Mouse (Mus musculus) heart, postnatal 0 days (tissue): ENCODE measurements at regions not wholly inside any gene's neighbourhood (a gene's known extent, or its start where the extent isn't known, plus 50 kb on each side); places are given as distances from the start of the nearest gene placed in this dataset.

Source experiments
- ATAC-seq: fragments of 200-750 bp; cut with Nextera tagmentation; 2 replicates; pipeline ENCODE4 v1.8.0; 2017; ENCODE audit warnings: low read depth, moderate number of reproducible peaks, moderate library complexity; ENCODE audit not compliant: insufficient read depth
- DNase-seq: peaks from one replicate; pipeline ENCODE4 v3.0.0-alpha.2; 2016; ENCODE audit warnings: low spot score
- H3K27ac ChIP-seq: fragments of 300-500 bp; sonication (generic); 2 replicates; pipeline ENCODE4 v1.5.1; 2014; ENCODE audit warnings: low read depth, mild to moderate bottlenecking
- H3K27me3 ChIP-seq: fragments of 300-500 bp; sonication (generic); 2 replicates; pipeline ENCODE4 v1.6.1; 2014; ENCODE audit warnings: low read length, mixed read lengths; ENCODE audit not compliant: control insufficient read depth, insufficient read depth
- H3K36me3 ChIP-seq: fragments of 300-500 bp; sonication (generic); replicated peaks from 2 replicates; pipeline ENCODE4 v1.6.1; 2014; ENCODE audit warnings: low read length, mixed read lengths; ENCODE audit not compliant: control insufficient read depth, insufficient read depth
- H3K4me1 ChIP-seq: fragments of 300-500 bp; sonication (generic); 2 replicates; pipeline ENCODE4 v1.6.1; 2014; ENCODE audit warnings: antibody characterized with exemption; ENCODE audit not compliant: control insufficient read depth, insufficient read depth
- H3K4me2 ChIP-seq: fragments of 300-500 bp; sonication (generic); 2 replicates; pipeline ENCODE4 v1.6.1; 2014; ENCODE audit warnings: low read depth, mild to moderate bottlenecking, low read length, moderate library complexity
- H3K4me3 ChIP-seq: fragments of 300-500 bp; sonication (generic); 2 replicates; pipeline ENCODE4 v1.5.1; 2014; ENCODE audit warnings: low read depth, low read length
- H3K9ac ChIP-seq: fragments of 300-500 bp; sonication (generic); replicated peaks from 2 replicates; pipeline ENCODE4 v1.6.1; 2014; ENCODE audit warnings: low read depth, low read length, mixed read lengths
- H3K9me3 ChIP-seq: fragments of 300-500 bp; sonication (generic); replicated peaks from 2 replicates; pipeline ENCODE4 v1.6.1; 2016; ENCODE audit warnings: low read length; ENCODE audit not compliant: control insufficient read depth
- CTCF ChIP-seq: IDR thresholded peaks from 2 replicates; pipeline ENCODE4 v1.5.1; 2016; ENCODE audit warnings: antibody characterized with exemption, control low read depth, low read depth
- EP300 ChIP-seq: IDR thresholded peaks from 2 replicates; pipeline ENCODE4 v1.6.1; 2016; ENCODE audit warnings: antibody characterized with exemption, low read depth
- WGBS: fragments of 180-500 bp; shearing (Covaris S2); extraction: QIAGEN DNeasy Blood & Tissue Kit; methylation state at CpG from one replicate; pipeline ENCODE4 v1.1.7; 2014; 5-methylcytosine and 5-hydroxymethylcytosine counted together

DNA sequence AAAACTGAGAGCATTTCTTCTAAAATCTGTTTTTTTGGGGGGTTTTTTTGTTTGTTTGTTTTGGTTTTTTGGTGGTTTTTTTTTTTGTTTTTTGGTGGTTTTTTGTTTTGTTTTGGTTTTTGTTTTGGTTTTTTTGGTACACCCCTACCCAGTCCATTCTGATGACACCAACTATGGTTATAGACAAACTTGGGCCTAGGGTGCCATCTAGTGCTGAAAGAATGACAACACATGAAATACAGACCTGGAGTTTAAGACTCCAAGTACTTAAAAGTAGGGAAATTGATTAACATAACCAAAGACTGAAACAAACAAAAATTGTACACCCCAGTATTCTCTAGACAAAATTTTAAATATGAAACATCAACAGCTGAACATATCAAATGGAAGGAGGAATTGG, 76.0 kb upstream of the Ano5 start:
- TF ChIP-seq EP300 (no peak), CTCF (peak; percentile 55)
- Histone ChIP-seq H3K36me3 (no peaks in the 10 kb centered on the region), H3K9me3 (no peaks in the 10 kb centered on the region), H3K4me1 (no peaks in the 10 kb centered on the region), H3K4me3 (no peak overlapping the region), H3K9ac (no peak overlapping the region), H3K4me2 (no peak overlapping the region), H3K27me3 (no peaks in the 10 kb centered on the region), H3K27ac (no peak overlapping the region)
- ATAC-seq (no peak), DNase-seq (peak; percentile 32)

GRCm38 (mm10) chr7:51454989-51455692, 55.7 kb upstream of the Ano5 start:
- ATAC-seq = no peak
- Histone ChIP-seq H3K27me3 (no peaks in the 10 kb centered on the region), H3K4me1 (no peaks in the 10 kb centered on the region; the same call in 1 of the 2 replicates), H3K9ac (no peak overlapping the region), H3K4me2 (no peak overlapping the region), H3K36me3 (no peaks in the 10 kb centered on the region), H3K9me3 (no peaks in the 10 kb centered on the region), H3K27ac (no peak overlapping the region), H3K4me3 (no peak overlapping the region)
- no peak for DNase-seq
- no peak for TF ChIP-seq EP300
- TF ChIP-seq CTCF = no peak
- 48% methylated on average over 2 of the region's 2 CpGs for WGBS

- Histone ChIP-seq H3K27me3 (no peaks in the 10 kb centered on the region), H3K9ac (no peak overlapping the region), H3K4me1 (no peaks in the 10 kb centered on the region; the same call in 1 of the 2 replicates), H3K27ac (no peak overlapping the region), H3K4me3 (no peak overlapping the region), H3K4me2 (no peak overlapping the region), H3K36me3 (no peaks in the 10 kb centered on the region), H3K9me3 (no peaks in the 10 kb centered on the region)
- ATAC-seq = no peak
- TF ChIP-seq CTCF (peak; percentile 34), EP300 (no peak)
- WGBS = 78% methylated on average over 1 of the region's 1 CpGs
- no peak for DNase-seq
Measured at GRCm38 (mm10) chr7:51458757-51459156, 52.1 kb upstream of the Ano5 start.
